Mouse (Mus musculus) forebrain, embryonic 12.5 days (tissue): ENCODE measurements around the gene Pakap. TPM values are rescaled to one million over a fixed set of nuclear protein-coding genes. Genes with fewer than 3 reads are reported as not detected.

Experiments used
- ATAC-seq: fragments of 200-750 bp; cut with Nextera tagmentation; 2 replicates; pipeline ENCODE4 v1.8.0; 2017; ENCODE audit warnings: moderate TSS enrichment; ENCODE audit not compliant: low FRiP score
- H3K27ac ChIP-seq: fragments of 300-500 bp; sonication (generic); 2 replicates; pipeline ENCODE4 v1.5.1; 2016; ENCODE audit warnings: mild to moderate bottlenecking
- H3K27me3 ChIP-seq: fragments of 300-500 bp; sonication (generic); 2 replicates; pipeline ENCODE4 v1.6.1; 2016; ENCODE audit warnings: mild to moderate bottlenecking
- H3K36me3 ChIP-seq: fragments of 300-500 bp; sonication (generic); replicated peaks from 2 replicates; pipeline ENCODE4 v1.6.1; 2016; ENCODE audit warnings: mild to moderate bottlenecking
- H3K4me1 ChIP-seq: fragments of 300-500 bp; sonication (generic); 2 replicates; pipeline ENCODE4 v1.6.1; 2016
- H3K4me2 ChIP-seq: fragments of 300-500 bp; sonication (generic); 2 replicates; pipeline ENCODE4 v1.6.1; 2016; ENCODE audit warnings: mild to moderate bottlenecking, moderate library complexity
- H3K4me3 ChIP-seq: fragments of 300-500 bp; sonication (generic); replicated peaks from 2 replicates; pipeline ENCODE4 v1.5.1; 2016; ENCODE audit warnings: mild to moderate bottlenecking
- H3K9ac ChIP-seq: fragments of 300-500 bp; sonication (generic); 2 replicates; pipeline ENCODE4 v1.6.1; 2016; ENCODE audit warnings: mild to moderate bottlenecking
- H3K9me3 ChIP-seq: fragments of 300-500 bp; sonication (generic); 2 replicates; pipeline ENCODE4 v1.6.1; 2016
- whole genome bisulfite sequencing: fragments of 180-500 bp; shearing (Covaris S2); methylation state at CpG from one replicate; pipeline ENCODE4 v1.1.7; 2016; 5-methylcytosine and 5-hydroxymethylcytosine counted together
- polyA plus RNA-seq: library from polyadenylated mRNA; unstranded; fragments of >200 nt; fragmentation: Nextera tagmentation; extraction: Ambion mirVana; gene quantifications from 2 replicates; pipeline ENCODE4 v1.2.1, GENCODE M21; 2016

Pakap gene
- polyA plus RNA-seq, 1 experiment from 2014 or later, result 14.8 TPM

- H3K9ac ChIP-seq, result no peak overlapping the region
- no peaks in the 10 kb centered on the region for H3K27me3 ChIP-seq
- H3K36me3 ChIP-seq, result no peaks in the 10 kb centered on the region
- ATAC-seq, result no peak
- no peaks in the 10 kb centered on the region for H3K9me3 ChIP-seq
- H3K4me1 ChIP-seq, result peaks cover 7% of the 10 kb centered on the region
- H3K4me2 ChIP-seq, result no peak overlapping the region
- WGBS, result 91% methylated on average over 5 of the region's 5 CpGs
- no peak overlapping the region for H3K27ac ChIP-seq
- no peak overlapping the region for H3K4me3 ChIP-seq
These were observed 167.4 kb downstream of the Pakap start for GRCm38 (mm10) chr4:57735426-57735825.

- WGBS, result 18% methylated on average over 8 of the region's 8 CpGs
- Histone ChIP-seq H3K36me3 (no peaks in the 10 kb centered on the region), H3K4me1 (peaks cover 7% of the 10 kb centered on the region), H3K4me2 (no peak overlapping the region), H3K27me3 (no peaks in the 10 kb centered on the region), H3K9me3 (no peaks in the 10 kb centered on the region), H3K27ac (peak overlapping the region; percentile 27), H3K9ac (no peak overlapping the region), H3K4me3 (no peak overlapping the region)
- ATAC-seq, result no peak
These were observed 171.0 kb downstream of the Pakap start for GRCm38 (mm10) chr4:57738856-57739552.

- Histone ChIP-seq H3K27ac (no peak overlapping the region), H3K9me3 (no peaks in the 10 kb centered on the region), H3K36me3 (no peaks in the 10 kb centered on the region), H3K4me1 (peaks cover 15% of the 10 kb centered on the region), H3K27me3 (no peaks in the 10 kb centered on the region), H3K4me3 (no peak overlapping the region), H3K9ac (no peak overlapping the region), H3K4me2 (no peak overlapping the region)
- WGBS, result 86% methylated on average over 11 of the region's 11 CpGs
- ATAC-seq, result no peak
These were observed 175.4 kb downstream of the Pakap start for GRCm38 (mm10) chr4:57743325-57743929.

GRCm38 (mm10) chr4:57750651-57751050 lies 182.7 kb downstream of the Pakap start:
- H3K36me3 ChIP-seq, result no peaks in the 10 kb centered on the region
- H3K4me2 ChIP-seq, result no peak overlapping the region
- H3K9me3 ChIP-seq, result no peaks in the 10 kb centered on the region
- 86% methylated on average over 4 of the region's 4 CpGs for WGBS
- no peak overlapping the region for H3K27ac ChIP-seq
- H3K4me3 ChIP-seq, result no peak overlapping the region
- peaks cover 8% of the 10 kb centered on the region for H3K4me1 ChIP-seq
- no peak for ATAC-seq
- no peak overlapping the region for H3K9ac ChIP-seq
- H3K27me3 ChIP-seq, result no peaks in the 10 kb centered on the region

- ATAC-seq, result no peak
- Histone ChIP-seq H3K27me3 (no peaks in the 10 kb centered on the region), H3K9ac (no peak overlapping the region), H3K36me3 (no peaks in the 10 kb centered on the region), H3K27ac (no peak overlapping the region), H3K4me3 (no peak overlapping the region), H3K9me3 (no peaks in the 10 kb centered on the region), H3K4me2 (no peak overlapping the region), H3K4me1 (peaks cover 8% of the 10 kb centered on the region)
- 67% methylated on average over 4 of the region's 4 CpGs for WGBS
These were observed 183.1 kb downstream of the Pakap start for GRCm38 (mm10) chr4:57751054-57751453.

- WGBS, result 93% methylated on average over 11 of the region's 11 CpGs
- H3K9ac ChIP-seq, result no peak overlapping the region
- H3K27ac ChIP-seq, result no peak overlapping the region
These were observed 183.6 kb downstream of the Pakap start for GRCm38 (mm10) chr4:57751566-57751965.

GRCm38 (mm10) chr4:57755085-57755484 lies 187.1 kb downstream of the Pakap start:
- Histone ChIP-seq H3K36me3 (no peaks in the 10 kb centered on the region), H3K4me2 (no peak overlapping the region), H3K4me1 (no peaks in the 10 kb centered on the region; the same call in 1 of the 2 replicates), H3K9ac (no peak overlapping the region), H3K9me3 (no peaks in the 10 kb centered on the region), H3K27me3 (no peaks in the 10 kb centered on the region), H3K4me3 (no peak overlapping the region), H3K27ac (no peak overlapping the region)
- ATAC-seq, result no peak
- 92% methylated on average over 11 of the region's 11 CpGs for WGBS

More at GRCm38 (mm10) chr4:57751566-57751965, 183.6 kb downstream of the Pakap start:
- Histone ChIP-seq H3K27me3 (no peaks in the 10 kb centered on the region), H3K36me3 (no peaks in the 10 kb centered on the region), H3K9me3 (no peaks in the 10 kb centered on the region), H3K4me2 (no peak overlapping the region), H3K4me3 (no peak overlapping the region), H3K4me1 (peaks cover 8% of the 10 kb centered on the region)
- no peak for ATAC-seq

GRCm38 (mm10) chr4:57757997-57758396 lies 190.0 kb downstream of the Pakap start:
- ATAC-seq, result no peak
- no peaks in the 10 kb centered on the region for H3K9me3 ChIP-seq
- H3K36me3 ChIP-seq, result no peaks in the 10 kb centered on the region
- no peak overlapping the region for H3K4me2 ChIP-seq
- H3K9ac ChIP-seq, result no peak overlapping the region
- H3K4me3 ChIP-seq, result no peak overlapping the region
- 72% methylated on average over 11 of the region's 11 CpGs for WGBS
- no peak overlapping the region for H3K27ac ChIP-seq
- H3K4me1 ChIP-seq, result no peaks in the 10 kb centered on the region; the same call in 1 of the 2 replicates
- no peaks in the 10 kb centered on the region for H3K27me3 ChIP-seq

- H3K9ac ChIP-seq, result no peak overlapping the region
- no peak for ATAC-seq
- H3K9me3 ChIP-seq, result no peaks in the 10 kb centered on the region
- peaks cover 6% of the 10 kb centered on the region; the same call in 1 of the 2 replicates for H3K4me1 ChIP-seq
- no peak overlapping the region for H3K4me2 ChIP-seq
- H3K4me3 ChIP-seq, result no peak overlapping the region
- WGBS, result 60% methylated on average over 7 of the region's 7 CpGs
- H3K27ac ChIP-seq, result no peak overlapping the region
- H3K36me3 ChIP-seq, result no peaks in the 10 kb centered on the region
- no peaks in the 10 kb centered on the region for H3K27me3 ChIP-seq
These were observed 194.4 kb downstream of the Pakap start for GRCm38 (mm10) chr4:57762424-57762823.

GRCm38 (mm10) chr4:57764392-57764791 lies 196.4 kb downstream of the Pakap start:
- Histone ChIP-seq H3K27me3 (no peaks in the 10 kb centered on the region), H3K27ac (no peak overlapping the region), H3K9ac (no peak overlapping the region), H3K36me3 (no peaks in the 10 kb centered on the region), H3K4me2 (no peak overlapping the region), H3K4me3 (no peak overlapping the region), H3K9me3 (no peaks in the 10 kb centered on the region), H3K4me1 (peaks cover 6% of the 10 kb centered on the region; the same call in 1 of the 2 replicates)
- 87% methylated on average over 1 of the region's 1 CpGs for WGBS
- no peak for ATAC-seq

GRCm38 (mm10) chr4:57764926-57765325 lies 196.9 kb downstream of the Pakap start:
- H3K9ac ChIP-seq, result no peak overlapping the region
- H3K4me3 ChIP-seq, result no peak overlapping the region
- H3K27me3 ChIP-seq, result no peaks in the 10 kb centered on the region
- H3K36me3 ChIP-seq, result no peaks in the 10 kb centered on the region
- WGBS, result 83% methylated on average over 1 of the region's 1 CpGs
- no peak for ATAC-seq
- peaks cover 6% of the 10 kb centered on the region; the same call in 1 of the 2 replicates for H3K4me1 ChIP-seq
- H3K27ac ChIP-seq, result no peak overlapping the region
- no peaks in the 10 kb centered on the region for H3K9me3 ChIP-seq
- H3K4me2 ChIP-seq, result no peak overlapping the region

GRCm38 (mm10) chr4:57765806-57766205 lies 197.8 kb downstream of the Pakap start:
- Histone ChIP-seq H3K4me1 (peaks cover 6% of the 10 kb centered on the region; the same call in 1 of the 2 replicates), H3K27ac (no peak overlapping the region), H3K27me3 (no peaks in the 10 kb centered on the region), H3K4me2 (no peak overlapping the region), H3K9me3 (no peaks in the 10 kb centered on the region), H3K36me3 (no peaks in the 10 kb centered on the region), H3K9ac (no peak overlapping the region), H3K4me3 (no peak overlapping the region)
- 6% methylated on average over 4 of the region's 4 CpGs for WGBS
- ATAC-seq, result no peak

GRCm38 (mm10) chr4:57769007-57769406 lies 201.0 kb downstream of the Pakap start:
- peaks cover 6% of the 10 kb centered on the region; the same call in 1 of the 2 replicates for H3K27me3 ChIP-seq
- ATAC-seq, result no peak
- peaks cover 6% of the 10 kb centered on the region; the same call in 1 of the 2 replicates for H3K4me1 ChIP-seq
- no peak overlapping the region for H3K27ac ChIP-seq
- H3K9ac ChIP-seq, result no peak overlapping the region
- WGBS, result 88% methylated on average over 3 of the region's 3 CpGs
- H3K36me3 ChIP-seq, result no peaks in the 10 kb centered on the region
- no peaks in the 10 kb centered on the region for H3K9me3 ChIP-seq
- no peak overlapping the region for H3K4me3 ChIP-seq
- H3K4me2 ChIP-seq, result no peak overlapping the region
